ENCODE assay signal across 28 mouse cellular contexts in the genomic region with DNA sequence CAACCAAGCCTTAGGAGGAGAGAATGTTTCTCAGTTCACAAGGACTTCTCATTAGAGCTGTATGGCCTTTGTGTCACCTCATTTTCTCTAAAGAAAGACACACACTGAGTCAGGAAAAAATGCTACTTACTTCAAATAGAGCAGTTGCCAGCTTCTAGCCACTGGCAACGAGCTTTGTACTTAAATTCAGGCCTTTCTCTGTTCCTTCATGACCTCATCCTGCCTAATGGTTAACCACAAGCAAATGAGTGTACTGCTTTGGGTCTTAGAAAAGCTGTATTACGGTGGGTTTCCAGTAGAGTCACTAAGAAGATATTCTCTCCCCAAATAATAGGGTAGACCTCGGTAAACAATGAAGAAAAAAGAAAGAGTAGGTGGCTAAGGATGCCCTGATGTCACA. TPM values are rescaled to one million over a fixed set of nuclear protein-coding genes. Genes with fewer than 3 reads are reported as not detected.
A peak's percentile ranks its signal among the peaks of the same experiment; 100 is the strongest.
DNase-seq lines count a peak whose midpoint lies in the region; ATAC-seq and TF ChIP-seq lines count a peak whose summit lies in the region.
"Had no signal": no experiment of that assay in that cellular context is flagged by ENCODE, and none has a peak within 500 bp of the region (broad histone marks: within the 10 kb centered on the region; RNA-seq: fewer than 3 reads in every experiment).

No protein-coding gene starts in this region.

- H3K27me3 ChIP-seq in kidney, postnatal 0 days (ENCODE audit: insufficient read depth, low read length) = no peaks in the 10 kb centered on the region
- H3K27me3 ChIP-seq in kidney, embryonic 14.5 days (ENCODE audit: control insufficient read depth, insufficient read depth, low read length) = no peaks in the 10 kb centered on the region
- peaks cover 17% of the 10 kb centered on the region for H3K27me3 ChIP-seq in C2C12 (ENCODE audit: control insufficient read depth, insufficient read depth, insufficient read length)
- no peaks in the 10 kb centered on the region for H3K27me3 ChIP-seq in forebrain, embryonic 14.5 days (replicated peaks; ENCODE audit: control insufficient read depth, insufficient read depth, low read length)
- H3K27me3 ChIP-seq: forebrain, embryonic 13.5 days had no signal

- no peak for TF ChIP-seq CTCF in kidney, postnatal 0 days (IDR thresholded peaks at IDR 0.05; ENCODE audit: low read depth)
- no peak for TF ChIP-seq CTCF in C2C12 (IDR thresholded peaks at IDR 0.05; ENCODE audit: control insufficient read depth, insufficient read depth, insufficient read length)
- TF ChIP-seq CTCF in brain, embryonic 14.5 days (IDR thresholded peaks at IDR 0.05; ENCODE audit: borderline replicate concordance, extremely low read depth, insufficient read depth, insufficient read length) = no peak

- H3ac ChIP-seq in C2C12 (ENCODE audit: control insufficient read depth, insufficient read length, low read depth) = no peak overlapping the region

- H3K79me2 ChIP-seq in C2C12 (ENCODE audit: control insufficient read depth, insufficient read depth) = no peaks in the 10 kb centered on the region

- 61% methylated on average over 3 of the region's 3 CpGs for WGBS in kidney, postnatal 0 days
- WGBS in kidney, embryonic 14.5 days = 72% methylated on average over 3 of the region's 3 CpGs
- WGBS in forebrain, embryonic 14.5 days = 35% methylated on average over 3 of the region's 3 CpGs

- H3K9ac ChIP-seq in kidney, postnatal 0 days (ENCODE audit: low read depth, low read length) = no peak overlapping the region
- no peak overlapping the region for H3K9ac ChIP-seq in kidney, embryonic 14.5 days (ENCODE audit: low read depth, low read length)
- no peak overlapping the region for H3K9ac ChIP-seq in forebrain, embryonic 14.5 days (ENCODE audit: low read length)
- H3K9ac ChIP-seq: forebrain, embryonic 13.5 days; forebrain, postnatal 0 days; hindbrain, embryonic 14.5 days had no signal

- H3K36me3 ChIP-seq in kidney, postnatal 0 days (ENCODE audit: insufficient read depth, low read length) = no peaks in the 10 kb centered on the region
- no peaks in the 10 kb centered on the region for H3K36me3 ChIP-seq in kidney, embryonic 14.5 days (ENCODE audit: control insufficient read depth, insufficient read depth, low read length)
- no peaks in the 10 kb centered on the region for H3K36me3 ChIP-seq in C2C12 (ENCODE audit: control insufficient read depth, insufficient read depth)
- no peaks in the 10 kb centered on the region for H3K36me3 ChIP-seq in forebrain, embryonic 14.5 days (ENCODE audit: control insufficient read depth, insufficient read depth, low read length)
- H3K36me3 ChIP-seq: forebrain, embryonic 10.5 days; hindbrain, embryonic 10.5 days had no signal

- DNase-seq in kidney, postnatal 0 days (ENCODE audit: low spot score) = no peak
- DNase-seq in brain, embryonic 14.5 days (ENCODE audit: low read depth) = peak; percentile 40
- no peak for DNase-seq in forebrain, embryonic 14.5 days (ENCODE audit: low spot score)
- no peak for DNase-seq in embryo, embryonic 10.5 days (ENCODE audit: low spot score)
- DNase-seq: adrenal gland, postnatal 10 days; adrenal gland, postnatal 36 days; B cell, adult 2 months; cerebellum, adult 11 months; cerebellum, adult 2 months; cerebellum, postnatal 10 days; cerebellum, postnatal 36 days; forebrain, postnatal 0 days; gastrocnemius, adult 2 months; gastrocnemius, postnatal 14 days; heart, adult 11 months; heart, postnatal 36 days had no signal

- no peaks in the 10 kb centered on the region for H3K79me3 ChIP-seq in C2C12 (ENCODE audit: low read depth)

- no peak overlapping the region for H3K4me2 ChIP-seq in kidney, postnatal 0 days (ENCODE audit: low read length)
- no peak overlapping the region for H3K4me2 ChIP-seq in kidney, embryonic 14.5 days (replicated peaks; ENCODE audit: low read depth, low read length)
- H3K4me2 ChIP-seq in forebrain, embryonic 14.5 days (ENCODE audit: low read length) = no peak overlapping the region
- H3K4me2 ChIP-seq: forebrain, embryonic 13.5 days; heart, embryonic 11.5 days; hindbrain, embryonic 14.5 days had no signal

- no peak for TF ChIP-seq POLR2A in brain, embryonic 14.5 days (IDR thresholded peaks at IDR 0.05; ENCODE audit: borderline replicate concordance, extremely low read depth, insufficient read depth, insufficient read length, poor library complexity, severe bottlenecking)

- ATAC-seq in kidney, postnatal 0 days (replicated peaks; ENCODE audit: low FRiP score, low read depth) = no peak
- no peak for ATAC-seq in kidney, embryonic 14.5 days (ENCODE audit: low FRiP score, low TSS enrichment)
- ATAC-seq in forebrain, embryonic 14.5 days = no peak
- ATAC-seq: CD4-positive, CD25-positive, alpha-beta regulatory T cell, adult 4 months; forebrain, embryonic 13.5 days; forebrain, postnatal 0 days; hindbrain, postnatal 0 days; inflammation-experienced regulatory T-cells, adult 6 months; intestine, embryonic 16.5 days; Patski had no signal

- H3K4me1 ChIP-seq in kidney, postnatal 0 days (replicated peaks; ENCODE audit: insufficient read depth, low read length) = no peaks in the 10 kb centered on the region; the same call in 1 of the 2 replicates
- no peaks in the 10 kb centered on the region for H3K4me1 ChIP-seq in kidney, embryonic 14.5 days (ENCODE audit: control insufficient read depth, insufficient read depth, low read length)
- H3K4me1 ChIP-seq in forebrain, embryonic 14.5 days (ENCODE audit: control insufficient read depth, insufficient read depth, low read length) = 0 out of 2 replicates have a peak, but pooled peaks cover 7% of the 10 kb centered on the region

- no peak overlapping the region for H3K4me3 ChIP-seq in kidney, postnatal 0 days (replicated peaks; ENCODE audit: low read depth, low read length)
- no peak overlapping the region for H3K4me3 ChIP-seq in kidney, embryonic 14.5 days (ENCODE audit: low read length)
- no peak overlapping the region for H3K4me3 ChIP-seq in C2C12 (ENCODE audit: insufficient read depth, poor library complexity, severe bottlenecking)
- H3K4me3 ChIP-seq in forebrain, embryonic 14.5 days (ENCODE audit: low read depth, low read length) = no peak overlapping the region
- H3K4me3 ChIP-seq: forebrain, embryonic 10.5 days; forebrain, embryonic 13.5 days; gastrocnemius, adult 2 months; hindbrain, embryonic 10.5 days had no signal

- H3K9me3 ChIP-seq in kidney, postnatal 0 days (replicated peaks; ENCODE audit: low read length) = no peaks in the 10 kb centered on the region
- no peaks in the 10 kb centered on the region for H3K9me3 ChIP-seq in kidney, embryonic 14.5 days (ENCODE audit: control insufficient read depth, low read length)
- no peaks in the 10 kb centered on the region for H3K9me3 ChIP-seq in forebrain, embryonic 14.5 days (replicated peaks; ENCODE audit: control insufficient read depth, low read length)
- H3K9me3 ChIP-seq: forebrain, embryonic 10.5 days; forebrain, embryonic 13.5 days; hindbrain, embryonic 10.5 days had no signal

- H3K27ac ChIP-seq in kidney, postnatal 0 days = 0 out of 2 replicates have a peak overlapping the region, but pooled peaks have one; percentile 14
- no peak overlapping the region for H3K27ac ChIP-seq in kidney, embryonic 14.5 days (ENCODE audit: low read depth, low read length)
- H3K27ac ChIP-seq in forebrain, embryonic 14.5 days (ENCODE audit: low read depth, low read length) = no peak overlapping the region
- H3K27ac ChIP-seq: forebrain, embryonic 10.5 days; forebrain, embryonic 13.5 days; gastrocnemius, adult 2 months; hindbrain, embryonic 10.5 days; hindbrain, embryonic 14.5 days had no signal

TF ChIP-seq in C2C12, 6 proteins besides CTCF, POLR2A, EP300 and RAD21:
- TF ChIP-seq FOSL1 (IDR thresholded peaks at IDR 0.05; ENCODE audit: insufficient read depth, low read length, poor library complexity, severe bottlenecking) = peak; percentile 9
- no peak for TF ChIP-seq CEBPB (IDR thresholded peaks at IDR 0.05; ENCODE audit: low read depth)
- no peak for TF ChIP-seq USF1 (IDR thresholded peaks at IDR 0.05; ENCODE audit: low read depth)

RNA-seq across cellular contexts. Expression of gene Tnn, which starts 2.7 kb away (rescaled TPM):
- polyA plus RNA-seq in kidney, postnatal 0 days (2015; fragmentation: Nextera tagmentation; extraction: Ambion mirVana) = 0.66 and 0.72 TPM in 2 replicates
- 0.28 and 0.31 TPM in 2 replicates for polyA plus RNA-seq in kidney, embryonic 14.5 days (2014; fragmentation: Nextera tagmentation; extraction: Ambion mirVana)
- polyA plus RNA-seq in C2C12 (2012; fragmentation: generic; extraction: Trizol) = not detected
- 0.04 and 0.40 TPM in 2 replicates for polyA plus RNA-seq in brain, embryonic 14.5 days (2012; rRNA removed)
- 0.04 and 0.12 TPM in 2 replicates for polyA plus RNA-seq in forebrain, embryonic 14.5 days (2014; fragmentation: Nextera tagmentation; extraction: Ambion mirVana)
- polyA plus RNA-seq: forebrain, embryonic 10.5 days; forebrain, embryonic 13.5 days; heart, embryonic 11.5 days; hindbrain, embryonic 14.5 days had no signal

RNA-seq across cellular contexts. Expression of gene Mrps14, which starts 44.3 kb away (rescaled TPM):
- polyA plus RNA-seq in kidney, postnatal 0 days (2015; fragmentation: Nextera tagmentation; extraction: Ambion mirVana) = 316 and 330 TPM in 2 replicates
- 250 and 358 TPM in 2 replicates for polyA plus RNA-seq in kidney, embryonic 14.5 days (2014; fragmentation: Nextera tagmentation; extraction: Ambion mirVana)
- 63.5 TPM for polyA plus RNA-seq in C2C12 (2012; fragmentation: generic; extraction: Trizol)
- 33.9 and 50.0 TPM in 2 replicates for polyA plus RNA-seq in brain, embryonic 14.5 days (2012; rRNA removed)
- 169 and 224 TPM in 2 replicates for polyA plus RNA-seq in forebrain, embryonic 14.5 days (2014; fragmentation: Nextera tagmentation; extraction: Ambion mirVana)
